Mouse (Mus musculus): ENCODE results near the gene Opcml.

The Opcml gene

GRCm38 (mm10) chr9:27790725-27791638, at the start of gene Opcml:
TSS of gene Opcml (plus strand) at chr9:27790775.
- DNase-seq (ENCODE audit: low spot score in 2 of 2) = peak; percentile 25 to 42

- no peak for DNase-seq (ENCODE audit: low spot score in 2 of 2)
These were observed 31.9 kb upstream of the Opcml start for GRCm38 (mm10) chr9:27758709-27759108.

DNA sequence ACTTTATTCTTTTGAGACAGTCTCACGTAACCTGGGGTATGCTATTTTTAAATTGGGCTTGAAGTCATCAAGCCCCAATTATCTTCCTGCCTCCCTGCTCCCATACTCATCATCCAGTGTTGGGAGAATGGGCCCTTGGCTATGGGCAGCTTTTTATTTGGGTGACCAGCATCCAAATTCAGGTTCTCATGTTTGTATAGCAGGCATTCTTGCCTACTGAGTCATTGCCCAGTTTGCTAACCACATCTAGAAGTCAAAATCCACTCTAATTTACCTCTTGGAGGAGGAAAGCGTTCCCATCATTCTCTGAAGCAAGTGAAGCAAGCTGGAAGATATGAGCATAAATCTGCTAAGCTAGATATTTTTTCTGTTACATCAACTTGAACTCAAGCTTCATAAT, 29.4 kb upstream of the Opcml start:
- no peak for DNase-seq (ENCODE audit: low spot score in 2 of 2)

DNA sequence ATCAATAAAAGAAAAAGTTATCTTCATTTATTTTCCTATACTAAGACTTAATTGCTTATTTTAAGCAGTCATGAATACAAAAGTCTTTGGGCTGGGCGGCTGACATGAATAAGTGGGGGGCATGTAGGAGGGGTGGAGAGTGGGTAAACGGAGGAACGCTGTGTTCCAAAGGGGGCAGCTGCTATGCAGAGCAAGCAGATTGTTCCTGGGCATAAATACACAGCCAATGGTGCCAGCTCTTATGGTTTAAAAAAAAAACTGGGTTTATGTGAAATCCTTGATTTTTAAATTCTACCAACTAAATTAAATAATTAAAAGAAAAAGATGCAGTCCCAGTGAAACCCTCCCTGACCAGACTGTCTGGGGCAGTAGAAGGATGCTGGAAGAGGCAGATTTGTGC, 24.1 kb upstream of the Opcml start:
- no peak for DNase-seq (ENCODE audit: low spot score in 2 of 2)

DNA sequence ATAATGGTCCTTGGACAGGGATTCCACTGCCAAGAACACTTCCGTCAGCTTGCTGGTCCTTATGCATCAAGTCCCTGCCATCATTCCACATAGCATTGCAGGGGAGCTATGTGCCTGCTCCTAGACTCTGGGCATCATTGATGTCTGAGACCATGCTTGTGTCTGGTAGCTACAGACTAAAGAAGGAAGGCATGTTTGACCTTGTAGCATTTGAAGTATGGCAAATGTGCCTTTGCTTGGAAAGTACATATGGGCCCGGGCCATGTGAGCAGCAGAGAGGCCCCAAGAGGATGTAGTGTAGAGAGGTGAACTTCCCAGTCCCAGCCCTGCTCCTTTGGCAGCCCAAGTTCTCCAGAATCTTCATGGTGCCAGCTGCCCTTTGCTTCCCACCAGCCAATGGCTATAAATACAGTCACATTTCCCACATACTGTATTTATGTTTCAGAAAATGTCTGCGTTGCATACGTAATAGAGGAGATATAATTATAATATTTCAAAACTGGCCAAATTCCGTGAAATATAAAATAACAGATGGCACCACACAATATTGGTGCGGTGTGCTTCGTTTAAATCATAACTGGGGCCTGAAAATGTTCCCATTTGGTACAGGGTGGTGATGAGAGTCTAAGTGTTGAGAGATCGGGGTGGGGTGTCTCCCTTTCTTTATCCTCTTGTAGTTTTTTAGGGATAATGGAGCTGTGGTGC, 23.2 kb upstream of the Opcml start:
- DNase-seq (ENCODE audit: low spot score in 2 of 2) = no peak

DNA sequence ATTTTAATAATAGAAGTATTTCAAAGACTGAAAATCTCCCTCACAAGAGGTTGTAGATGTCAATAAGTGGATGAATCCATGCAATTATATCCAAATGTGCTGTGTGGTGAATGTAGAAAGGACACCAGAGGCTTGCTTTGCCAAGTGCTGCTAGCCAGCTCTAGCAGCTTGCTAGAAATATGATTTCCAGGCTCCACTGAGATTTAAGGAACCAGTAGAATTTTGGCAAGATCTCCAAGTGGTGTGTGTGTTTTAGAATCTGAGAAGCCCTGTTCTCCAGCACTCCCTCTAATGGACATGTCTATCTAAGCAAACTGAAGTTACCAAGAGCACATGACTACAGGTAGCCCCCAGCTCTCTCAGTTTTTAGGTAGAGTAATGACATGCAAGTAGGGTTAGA, 21.8 kb upstream of the Opcml start:
- DNase-seq (ENCODE audit: low spot score in 2 of 2) = no peak

DNA sequence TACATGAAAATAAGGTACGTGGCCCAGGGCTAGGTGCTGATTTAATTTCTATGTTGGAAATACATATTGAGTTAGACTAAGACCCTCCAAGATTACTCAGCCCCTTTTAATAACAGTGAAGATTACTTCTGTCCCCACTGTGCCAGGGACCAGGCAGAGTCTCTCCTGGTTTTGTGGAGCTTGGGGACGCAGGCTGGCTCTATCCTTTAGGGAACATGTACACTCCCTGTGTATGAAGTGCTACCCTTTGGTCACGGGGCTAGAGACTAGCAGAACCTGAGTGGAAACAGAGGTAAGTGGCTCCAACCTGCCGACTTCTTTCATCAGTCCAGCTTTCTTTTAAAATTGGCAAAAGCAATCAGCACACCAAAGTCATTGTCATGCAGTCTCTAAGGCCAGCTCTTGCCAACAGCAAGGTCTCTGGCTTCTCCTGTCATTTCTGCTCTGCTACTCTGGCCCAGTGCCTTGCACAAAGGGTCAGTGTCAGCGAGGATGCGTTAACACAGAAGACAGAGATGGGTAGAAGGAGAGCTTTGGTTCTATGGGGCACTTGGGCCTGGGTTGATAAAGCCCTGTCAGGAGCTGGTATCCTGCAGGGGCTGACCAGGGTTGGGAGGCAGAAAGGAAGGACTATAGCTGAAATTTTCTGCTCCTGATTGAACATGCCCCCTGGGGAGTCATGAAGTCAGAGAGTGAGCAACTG, 9.1 kb upstream of the Opcml start:
- DNase-seq (ENCODE audit: low spot score in 2 of 2) = no peak

DNA sequence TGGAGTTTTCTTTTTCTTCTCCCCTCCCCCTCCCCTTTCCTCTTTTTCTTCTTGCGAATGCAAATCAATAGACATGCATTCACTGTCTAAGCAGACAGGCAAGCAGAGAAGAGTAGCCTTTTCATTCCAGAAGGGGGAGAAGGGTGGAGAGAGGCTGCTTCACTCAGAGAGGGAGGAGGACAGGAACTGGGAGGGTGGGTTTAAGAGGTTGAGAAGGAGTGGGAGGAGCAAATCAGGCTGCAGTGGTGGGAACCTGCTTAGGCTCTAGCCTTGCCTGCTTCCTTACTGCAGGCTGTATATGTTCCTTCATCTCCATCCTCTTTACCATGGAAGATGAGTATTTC, 8.6 kb upstream of the Opcml start:
- no peak for DNase-seq (ENCODE audit: low spot score in 2 of 2)

DNA sequence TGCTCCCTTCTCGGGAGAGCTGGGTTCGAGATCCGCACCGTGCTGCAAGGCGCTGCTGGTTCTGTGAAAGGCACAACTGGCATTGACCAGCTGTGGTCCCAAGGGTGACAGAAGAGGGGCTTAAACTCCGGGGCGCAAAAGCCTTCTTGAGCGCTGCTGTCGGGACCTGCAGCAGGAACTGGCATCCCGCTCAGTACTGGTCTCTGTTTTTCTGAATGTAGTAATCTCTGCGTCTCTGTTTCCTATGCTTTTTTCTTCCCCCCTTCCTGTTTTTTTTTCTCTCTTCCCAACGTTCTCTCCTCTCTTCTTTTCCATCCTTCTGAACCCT, 1.0 kb downstream of the Opcml start:
- no peak for DNase-seq (ENCODE audit: low spot score in 2 of 2)

DNA sequence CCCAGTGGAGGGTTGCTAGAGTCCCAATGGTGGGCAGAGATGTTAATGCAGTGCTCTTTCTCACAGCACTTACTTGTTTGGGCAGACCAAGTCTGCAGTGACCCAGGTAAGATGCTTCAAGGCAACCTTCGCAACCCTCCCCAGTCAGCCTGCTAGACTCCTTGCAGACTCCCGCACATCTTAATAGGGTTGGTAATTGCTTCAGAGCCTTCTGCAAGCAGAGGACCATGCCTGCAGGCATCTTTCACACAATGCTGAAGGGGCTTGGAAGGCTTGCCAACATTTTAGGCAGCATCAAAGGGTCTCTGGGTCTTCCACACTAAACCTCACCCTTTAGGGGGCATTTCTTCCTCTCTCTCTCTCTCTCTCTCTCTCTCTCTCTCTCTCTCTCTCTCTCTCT, 1.7 kb downstream of the Opcml start:
- no peak for DNase-seq (ENCODE audit: low spot score in 2 of 2)

- DNase-seq (ENCODE audit: low spot score in 2 of 2) = no peak
These were observed 2.4 kb downstream of the Opcml start for GRCm38 (mm10) chr9:27792994-27793393.

DNA sequence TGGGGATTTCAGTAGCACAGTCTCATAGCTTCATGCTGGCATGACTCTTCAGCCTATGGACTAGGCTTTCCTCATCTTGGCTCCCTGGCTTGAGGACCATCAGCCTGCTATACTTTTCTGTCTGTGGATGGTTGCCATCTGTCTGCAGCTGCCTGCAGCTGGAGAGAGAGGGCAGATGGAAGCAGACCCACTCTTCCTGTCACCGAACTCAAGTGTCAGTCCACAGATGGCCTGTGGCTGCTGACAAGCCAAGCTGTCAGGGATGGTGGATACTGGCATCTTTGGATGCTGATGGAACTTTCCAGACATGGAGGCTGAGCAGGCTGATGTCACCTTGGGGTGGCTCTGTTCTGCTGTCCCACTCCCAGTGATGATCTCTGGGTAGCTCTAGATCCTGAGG, 6.0 kb downstream of the Opcml start:
- DNase-seq (ENCODE audit: low spot score in 2 of 2) = no peak

DNA sequence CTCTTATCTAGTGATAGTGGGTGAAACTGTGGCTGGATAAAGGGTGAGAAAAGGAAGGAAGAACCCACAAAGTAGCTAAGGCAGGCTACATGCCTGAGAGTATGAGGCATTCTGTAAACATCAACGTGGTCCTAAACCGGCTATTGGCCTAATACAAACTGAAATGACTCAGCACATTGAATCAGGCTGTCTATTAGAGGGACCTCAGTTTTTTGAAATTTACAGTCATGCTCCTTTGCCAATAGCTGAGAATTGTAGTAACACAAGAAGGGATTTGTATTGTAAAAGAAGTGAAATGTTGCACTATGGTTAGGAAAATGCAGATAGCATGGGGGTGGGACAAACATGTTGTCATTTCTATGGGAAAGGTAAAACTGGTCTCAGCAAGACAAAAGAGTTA, 10.4 kb downstream of the Opcml start:
- no peak for DNase-seq (ENCODE audit: low spot score in 2 of 2)

DNA sequence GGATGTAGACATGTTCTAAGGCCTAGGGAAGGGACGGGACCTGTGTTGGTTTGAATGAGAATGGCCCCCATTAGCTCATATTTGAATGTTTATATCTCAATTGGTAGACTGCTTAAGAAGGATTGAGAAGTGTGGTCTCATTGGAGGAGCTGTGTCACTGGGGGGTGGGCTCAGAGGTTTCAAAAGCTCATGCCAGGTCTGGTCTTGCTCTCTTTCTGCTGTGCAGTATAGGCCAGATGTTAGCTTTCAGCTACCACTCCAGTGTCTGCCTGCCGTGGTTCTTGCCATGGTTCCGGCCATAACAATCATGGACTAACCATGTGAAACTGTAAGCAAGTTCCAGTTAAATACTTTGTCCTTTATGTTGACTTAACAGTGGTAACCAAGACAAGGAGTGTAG, 11.2 kb downstream of the Opcml start:
- DNase-seq (ENCODE audit: low spot score in 2 of 2) = no peak

DNA sequence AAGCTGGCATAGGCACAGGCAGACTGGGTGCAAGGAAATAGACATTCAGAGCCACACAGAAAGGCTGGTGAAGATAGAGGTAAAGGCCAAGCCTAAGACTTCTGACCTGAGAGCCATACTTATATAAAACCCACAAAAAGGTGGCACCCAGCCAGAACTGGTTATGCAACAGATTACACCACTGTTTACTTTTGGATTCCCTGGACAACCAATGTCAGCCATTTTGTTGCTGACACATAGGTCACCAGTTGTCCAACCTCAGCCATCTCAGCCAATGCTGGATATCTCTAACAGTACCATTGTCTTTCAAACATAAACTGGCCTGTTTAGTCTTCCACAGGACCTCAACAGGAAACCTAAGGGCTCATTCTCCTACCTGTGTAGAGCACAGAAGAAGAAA, 11.8 kb downstream of the Opcml start:
- no peak for DNase-seq (ENCODE audit: low spot score in 2 of 2)

- no peak for DNase-seq (ENCODE audit: low spot score in 2 of 2)
These were observed 13.9 kb downstream of the Opcml start for GRCm38 (mm10) chr9:27804461-27804860.

- DNase-seq (ENCODE audit: low spot score in 2 of 2) = no peak
These were observed 19.2 kb downstream of the Opcml start for GRCm38 (mm10) chr9:27809741-27810140.

- DNase-seq (ENCODE audit: low spot score in 2 of 2) = no peak
These were observed 22.7 kb downstream of the Opcml start for GRCm38 (mm10) chr9:27813207-27813790.

DNA sequence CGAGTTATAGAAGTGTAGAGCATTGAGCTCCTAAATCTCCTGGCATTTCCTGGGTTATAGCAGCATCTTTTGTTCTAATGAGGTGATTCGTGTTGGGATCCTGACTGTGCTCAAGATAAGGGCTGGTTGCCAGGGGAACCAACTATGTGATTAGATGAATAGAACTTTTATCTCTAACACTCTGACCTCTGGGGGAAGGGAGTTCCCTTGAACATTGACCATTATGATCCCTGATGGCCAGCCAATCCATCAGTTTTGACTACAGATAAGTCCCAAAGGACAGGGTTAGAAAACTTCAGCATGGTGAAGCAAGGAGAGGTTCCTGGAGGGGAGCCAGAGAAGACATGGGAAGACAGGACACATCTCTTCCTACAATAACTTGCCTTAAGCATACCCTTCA, 23.6 kb downstream of the Opcml start:
- no peak for DNase-seq (ENCODE audit: low spot score in 2 of 2)

DNA sequence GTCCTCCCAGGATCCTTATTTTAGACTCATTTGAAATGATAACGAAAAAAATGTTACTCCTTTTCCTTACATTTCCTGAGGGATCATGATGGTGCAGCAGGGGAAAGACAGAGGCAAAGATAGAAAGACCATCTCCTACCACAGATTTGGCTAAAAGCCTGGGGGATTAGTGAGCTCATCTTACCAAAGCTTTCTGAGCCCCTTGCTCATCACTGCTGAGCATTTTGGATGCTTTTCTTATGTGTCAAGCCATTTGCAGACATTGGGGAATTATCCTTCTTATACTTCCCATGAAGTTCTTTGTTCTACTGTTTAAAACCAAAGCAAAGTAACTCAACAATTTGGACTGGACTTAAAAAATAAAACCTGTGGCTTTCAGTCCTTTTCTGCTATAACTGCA, 30.6 kb downstream of the Opcml start:
- no peak for DNase-seq (ENCODE audit: low spot score in 2 of 2)

GRCm38 (mm10) chr9:27822681-27823080, 32.1 kb downstream of the Opcml start:
- DNase-seq (ENCODE audit: low spot score in 2 of 2) = no peak

GRCm38 (mm10) chr9:27824424-27824823, 33.8 kb downstream of the Opcml start:
- no peak for DNase-seq (ENCODE audit: low spot score in 2 of 2)
